Mouse (Mus musculus): ENCODE data around the gene D330020A13Rik. TPM values are rescaled to one million over a fixed set of nuclear protein-coding genes. Genes with fewer than 3 reads are reported as not detected.
"Not testable (repeated sequence)": the region's sequence is repeated elsewhere in the genome, so short reads cannot be mapped to it uniquely, and the experiment has no call there.

Gene D330020A13Rik
- polyA plus RNA-seq, 1 experiment from 2014 or later, result 0.49 TPM

GRCm38 (mm10) chr6:120288541-120288940, 5.6 kb upstream of the D330020A13Rik start:
- no peak overlapping the region for H3K27ac ChIP-seq (ENCODE audit: low read length)
- H3K4me2 ChIP-seq (ENCODE audit: low read depth, low read length), result no peak overlapping the region
- peaks cover 7% of the 10 kb centered on the region for H3K27me3 ChIP-seq (ENCODE audit: control insufficient read depth, insufficient read depth, low read length)
- no peak for ATAC-seq (replicated peaks; ENCODE audit: extremely low read depth, insufficient read depth, low FRiP score)
- H3K4me1 ChIP-seq (ENCODE audit: control insufficient read depth, insufficient read depth, low read length), result no peaks in the 10 kb centered on the region
- WGBS, result 36% methylated on average over 7 of the region's 7 CpGs
- no peaks in the 10 kb centered on the region for H3K9me3 ChIP-seq (replicated peaks; ENCODE audit: control insufficient read depth, low read length)
- no peaks in the 10 kb centered on the region for H3K36me3 ChIP-seq (ENCODE audit: control insufficient read depth, insufficient read depth)
- no peak overlapping the region for H3K4me3 ChIP-seq (ENCODE audit: low read length)
- no peak overlapping the region for H3K9ac ChIP-seq (ENCODE audit: low read length)

DNA sequence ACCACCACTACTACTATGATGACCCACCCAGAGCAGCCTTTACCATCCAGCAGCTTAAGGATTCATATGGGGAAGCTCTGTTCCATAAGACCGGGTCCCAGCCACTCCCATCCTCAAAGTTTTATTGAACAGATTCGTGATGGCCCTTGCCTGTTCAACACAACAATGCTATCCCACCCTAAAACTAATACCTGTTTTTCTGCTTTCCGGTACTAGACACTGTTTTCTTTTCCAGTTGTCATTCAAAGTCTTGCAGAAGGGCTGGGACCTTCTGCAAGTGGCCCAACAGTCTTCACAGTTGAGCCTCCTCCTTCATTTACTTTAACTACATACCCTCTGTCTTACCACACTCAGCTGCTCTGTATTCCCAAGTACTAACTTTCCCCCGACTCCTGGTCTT, 4.7 kb upstream of the D330020A13Rik start:
- 84% methylated on average over 4 of the region's 4 CpGs for WGBS
- H3K9ac ChIP-seq (ENCODE audit: low read length), result no peak overlapping the region
- H3K4me3 ChIP-seq (ENCODE audit: low read length), result no peak overlapping the region
- no peak overlapping the region for H3K4me2 ChIP-seq (ENCODE audit: low read depth, low read length)
- H3K9me3 ChIP-seq (replicated peaks; ENCODE audit: control insufficient read depth, low read length), result no peaks in the 10 kb centered on the region
- H3K4me1 ChIP-seq (ENCODE audit: control insufficient read depth, insufficient read depth, low read length), result no peaks in the 10 kb centered on the region
- no peaks in the 10 kb centered on the region for H3K36me3 ChIP-seq (ENCODE audit: control insufficient read depth, insufficient read depth)
- ATAC-seq (replicated peaks; ENCODE audit: extremely low read depth, insufficient read depth, low FRiP score), result no peak
- H3K27me3 ChIP-seq (ENCODE audit: control insufficient read depth, insufficient read depth, low read length), result peaks cover 7% of the 10 kb centered on the region
- H3K27ac ChIP-seq (ENCODE audit: low read length), result no peak overlapping the region

DNA sequence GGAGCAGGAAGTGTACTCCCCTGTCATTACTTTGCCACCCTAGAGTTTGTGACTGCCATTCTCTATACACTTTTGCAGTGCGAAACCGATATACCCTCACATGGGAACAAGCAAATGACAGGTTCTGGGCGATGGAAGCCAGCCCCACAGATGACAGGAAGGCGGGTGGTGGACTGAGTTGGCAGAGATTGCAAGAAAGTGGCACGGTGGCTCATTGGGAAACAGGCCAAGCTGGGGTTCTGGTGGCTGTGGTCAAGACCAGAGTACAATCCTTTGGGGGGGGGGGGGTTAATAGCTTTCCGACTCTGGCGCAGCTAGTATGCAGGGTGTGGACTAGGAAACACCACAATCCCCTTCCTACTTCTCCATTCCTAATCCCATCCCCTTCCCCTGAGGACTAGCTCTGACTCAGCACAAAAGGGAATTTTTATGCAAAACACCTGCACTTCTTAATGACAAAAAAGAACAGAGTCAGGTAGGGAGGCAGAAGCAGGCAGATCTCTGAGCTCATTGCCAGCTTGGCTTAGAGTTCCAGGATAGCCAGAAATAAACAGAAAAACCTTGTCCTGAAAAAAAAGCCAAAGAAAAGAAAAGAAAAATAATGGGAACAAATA, 2.7 kb upstream of the D330020A13Rik start:
- H3K4me2 ChIP-seq (ENCODE audit: low read depth, low read length), result no peak overlapping the region
- H3K27ac ChIP-seq (ENCODE audit: low read length), result no peak overlapping the region
- no peaks in the 10 kb centered on the region for H3K36me3 ChIP-seq (ENCODE audit: control insufficient read depth, insufficient read depth)
- no peaks in the 10 kb centered on the region for H3K9me3 ChIP-seq (replicated peaks; ENCODE audit: control insufficient read depth, low read length)
- no peak for ATAC-seq (replicated peaks; ENCODE audit: extremely low read depth, insufficient read depth, low FRiP score)
- 61% methylated on average over 7 of the region's 7 CpGs for WGBS
- peaks cover 3% of the 10 kb centered on the region for H3K4me1 ChIP-seq (ENCODE audit: control insufficient read depth, insufficient read depth, low read length)
- no peak overlapping the region for H3K9ac ChIP-seq (ENCODE audit: low read length)
- peaks cover 15% of the 10 kb centered on the region for H3K27me3 ChIP-seq (ENCODE audit: control insufficient read depth, insufficient read depth, low read length)
- H3K4me3 ChIP-seq (ENCODE audit: low read length), result no peak overlapping the region

DNA sequence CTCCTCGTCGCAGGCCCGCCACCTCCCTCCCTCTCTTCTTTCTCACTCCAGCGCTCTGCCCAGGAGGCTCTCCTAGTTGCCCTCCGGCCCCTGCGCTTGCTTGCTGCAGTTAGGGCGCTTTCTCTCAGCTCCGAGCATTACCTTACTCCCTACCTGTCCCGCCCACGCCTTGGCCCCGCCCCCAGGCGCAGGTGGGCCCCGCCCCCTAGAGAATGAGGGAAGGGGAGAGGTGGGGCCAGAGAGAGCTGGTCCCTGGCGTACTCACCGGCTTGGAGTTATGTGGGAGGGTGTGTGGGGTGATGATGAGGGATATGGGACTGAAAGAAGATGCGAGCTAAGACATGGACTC, 595 bp downstream of the D330020A13Rik start:
- no peak for ATAC-seq (replicated peaks; ENCODE audit: extremely low read depth, insufficient read depth, low FRiP score)
- Histone ChIP-seq H3K27ac (ENCODE audit: low read length) (no peak overlapping the region), H3K4me3 (ENCODE audit: low read length) (peak overlapping the region; percentile 64), H3K27me3 (ENCODE audit: control insufficient read depth, insufficient read depth, low read length) (peaks cover 15% of the 10 kb centered on the region), H3K4me1 (ENCODE audit: control insufficient read depth, insufficient read depth, low read length) (peaks cover 3% of the 10 kb centered on the region), H3K4me2 (ENCODE audit: low read depth, low read length) (peak overlapping the region; percentile 84), H3K9me3 (replicated peaks; ENCODE audit: control insufficient read depth, low read length) (no peaks in the 10 kb centered on the region), H3K9ac (ENCODE audit: low read length) (peak overlapping the region; percentile 61), H3K36me3 (ENCODE audit: control insufficient read depth, insufficient read depth) (no peaks in the 10 kb centered on the region)
- WGBS, result 3% methylated on average over 16 of the region's 16 CpGs

GRCm38 (mm10) chr6:120296589-120296988, 2.4 kb downstream of the D330020A13Rik start:
- H3K36me3 ChIP-seq (ENCODE audit: control insufficient read depth, insufficient read depth); H3K4me1 ChIP-seq (ENCODE audit: control insufficient read depth, insufficient read depth, low read length); H3K9ac ChIP-seq (ENCODE audit: low read length); H3K4me3 ChIP-seq (ENCODE audit: low read length); ATAC-seq (replicated peaks; ENCODE audit: extremely low read depth, insufficient read depth, low FRiP score); H3K27ac ChIP-seq (ENCODE audit: low read length); H3K9me3 ChIP-seq (replicated peaks; ENCODE audit: control insufficient read depth, low read length); H3K4me2 ChIP-seq (ENCODE audit: low read depth, low read length): not testable (repeated sequence)
- peaks cover 15% of the 10 kb centered on the region for H3K27me3 ChIP-seq (ENCODE audit: control insufficient read depth, insufficient read depth, low read length)
- WGBS, result 92% methylated on average over 2 of the region's 2 CpGs

DNA sequence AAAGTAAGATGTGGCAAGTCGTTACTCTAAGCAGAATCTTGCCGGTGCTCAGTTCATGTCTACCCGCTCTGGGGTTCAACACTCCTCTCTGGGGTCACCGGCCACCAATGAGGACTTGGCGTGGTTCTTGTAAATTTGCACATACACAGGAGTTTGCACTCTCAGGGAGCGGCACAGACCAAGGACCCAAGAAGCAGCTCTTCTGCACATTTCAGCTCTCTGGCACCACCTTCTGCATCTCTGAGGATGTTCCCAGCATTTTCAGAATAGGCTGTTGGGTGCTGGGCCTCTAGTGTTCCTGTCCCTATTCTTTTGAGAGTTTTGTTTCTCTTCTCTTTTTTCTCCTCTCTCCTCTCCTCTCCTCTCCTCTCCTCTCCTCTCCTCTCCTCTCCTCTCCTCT, 7.0 kb downstream of the D330020A13Rik start:
- Histone ChIP-seq H3K4me2 (ENCODE audit: low read depth, low read length) (no peak overlapping the region), H3K9ac (ENCODE audit: low read length) (no peak overlapping the region), H3K27ac (ENCODE audit: low read length) (no peak overlapping the region), H3K4me3 (ENCODE audit: low read length) (no peak overlapping the region), H3K27me3 (ENCODE audit: control insufficient read depth, insufficient read depth, low read length) (no peaks in the 10 kb centered on the region), H3K4me1 (ENCODE audit: control insufficient read depth, insufficient read depth, low read length) (no peaks in the 10 kb centered on the region; the same call in 1 of the 2 replicates), H3K9me3 (replicated peaks; ENCODE audit: control insufficient read depth, low read length) (no peaks in the 10 kb centered on the region), H3K36me3 (ENCODE audit: control insufficient read depth, insufficient read depth) (no peaks in the 10 kb centered on the region)
- ATAC-seq (replicated peaks; ENCODE audit: extremely low read depth, insufficient read depth, low FRiP score), result 0 out of 2 replicates have a peak, but pooled peaks have one; percentile 52
- WGBS, result 26% methylated on average over 6 of the region's 6 CpGs

DNA sequence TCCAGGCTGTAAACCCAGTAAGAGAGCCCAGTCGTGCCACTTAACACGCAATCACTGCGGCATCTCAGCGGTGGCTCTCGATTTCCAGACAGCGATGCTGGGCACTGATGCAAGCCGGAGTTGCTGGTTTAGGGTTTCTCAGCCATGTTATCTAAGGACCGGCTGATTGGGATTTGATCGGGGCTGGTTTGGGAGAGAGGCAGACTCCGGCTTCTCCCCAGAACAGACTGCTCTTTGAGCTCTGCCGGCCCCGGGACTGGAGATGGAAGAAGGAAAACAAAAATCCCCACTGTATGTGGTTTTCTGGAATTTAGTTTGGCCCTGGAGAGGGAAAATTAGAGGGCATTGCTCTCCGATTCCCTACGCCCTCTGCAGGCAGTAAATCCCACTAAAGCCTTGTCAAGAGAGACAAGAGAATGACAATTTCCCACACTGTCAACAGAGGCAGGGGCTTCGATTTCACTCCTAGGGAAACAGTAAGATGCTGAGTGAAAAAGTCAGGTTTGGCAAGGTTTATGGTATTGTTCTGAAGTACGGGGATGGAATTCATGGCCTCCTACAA, 8.7 kb downstream of the D330020A13Rik start:
- H3K4me3 ChIP-seq (ENCODE audit: low read length), result no peak overlapping the region
- 16% methylated on average over 16 of the region's 16 CpGs for WGBS
- H3K36me3 ChIP-seq (ENCODE audit: control insufficient read depth, insufficient read depth), result no peaks in the 10 kb centered on the region
- ATAC-seq (replicated peaks; ENCODE audit: extremely low read depth, insufficient read depth, low FRiP score), result no peak
- peaks cover 6% of the 10 kb centered on the region; the same call in 1 of the 2 replicates for H3K4me1 ChIP-seq (ENCODE audit: control insufficient read depth, insufficient read depth, low read length)
- peak overlapping the region; percentile 48 for H3K4me2 ChIP-seq (ENCODE audit: low read depth, low read length)
- H3K27ac ChIP-seq (ENCODE audit: low read length), result no peak overlapping the region
- peak overlapping the region; percentile 31; the same call in 1 of the 2 replicates for H3K9ac ChIP-seq (ENCODE audit: low read length)
- H3K27me3 ChIP-seq (ENCODE audit: control insufficient read depth, insufficient read depth, low read length), result no peaks in the 10 kb centered on the region
- no peaks in the 10 kb centered on the region for H3K9me3 ChIP-seq (replicated peaks; ENCODE audit: control insufficient read depth, low read length)

- H3K27me3 ChIP-seq (ENCODE audit: control insufficient read depth, insufficient read depth, low read length), result no peaks in the 10 kb centered on the region
- no peaks in the 10 kb centered on the region for H3K9me3 ChIP-seq (replicated peaks; ENCODE audit: control insufficient read depth, low read length)
- no peaks in the 10 kb centered on the region for H3K36me3 ChIP-seq (ENCODE audit: control insufficient read depth, insufficient read depth)
- ATAC-seq (replicated peaks; ENCODE audit: extremely low read depth, insufficient read depth, low FRiP score), result no peak
- H3K4me2 ChIP-seq (ENCODE audit: low read depth, low read length), result no peak overlapping the region
- 81% methylated on average over 3 of the region's 3 CpGs for WGBS
- H3K4me3 ChIP-seq (ENCODE audit: low read length), result no peak overlapping the region
- no peak overlapping the region for H3K9ac ChIP-seq (ENCODE audit: low read length)
- H3K27ac ChIP-seq (ENCODE audit: low read length), result no peak overlapping the region
- H3K4me1 ChIP-seq (ENCODE audit: control insufficient read depth, insufficient read depth, low read length), result peaks cover 11% of the 10 kb centered on the region; the same call in 1 of the 2 replicates
Measured at GRCm38 (mm10) chr6:120306859-120307594, 12.9 kb downstream of the D330020A13Rik start.

DNA sequence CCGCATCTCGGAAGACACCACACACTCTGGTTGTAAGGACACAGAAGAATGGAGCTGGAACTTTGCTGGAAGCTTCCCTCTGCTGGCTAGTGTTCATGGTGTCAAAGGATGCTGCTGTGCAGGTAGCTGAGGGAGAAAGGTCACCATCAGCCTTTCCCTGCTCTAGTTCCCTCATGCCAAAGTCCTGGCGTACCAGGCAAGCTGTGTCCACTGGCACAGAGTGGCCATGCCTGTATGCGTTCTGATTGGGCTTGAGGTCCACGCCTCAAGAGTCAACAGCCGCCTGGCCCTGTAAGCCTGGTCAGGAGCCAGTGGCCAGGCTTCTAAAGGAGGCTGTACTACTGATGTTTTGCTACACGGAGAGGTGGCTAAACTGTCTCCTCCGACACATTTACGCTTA, 15.2 kb downstream of the D330020A13Rik start:
- 42% methylated on average over 9 of the region's 9 CpGs for WGBS
- no peak overlapping the region for H3K4me3 ChIP-seq (ENCODE audit: low read length)
- H3K27me3 ChIP-seq (ENCODE audit: control insufficient read depth, insufficient read depth, low read length), result no peaks in the 10 kb centered on the region
- H3K36me3 ChIP-seq (ENCODE audit: control insufficient read depth, insufficient read depth), result no peaks in the 10 kb centered on the region
- peak overlapping the region; percentile 1; the same call in 1 of the 2 replicates for H3K27ac ChIP-seq (ENCODE audit: low read length)
- peaks cover 11% of the 10 kb centered on the region; the same call in 1 of the 2 replicates for H3K4me1 ChIP-seq (ENCODE audit: control insufficient read depth, insufficient read depth, low read length)
- no peaks in the 10 kb centered on the region for H3K9me3 ChIP-seq (replicated peaks; ENCODE audit: control insufficient read depth, low read length)
- ATAC-seq (replicated peaks; ENCODE audit: extremely low read depth, insufficient read depth, low FRiP score), result no peak
- H3K4me2 ChIP-seq (ENCODE audit: low read depth, low read length), result peak overlapping the region; percentile 39
- H3K9ac ChIP-seq (ENCODE audit: low read length), result no peak overlapping the region
